9 mouse cellular contexts compared by ENCODE assay signal in the genomic region with DNA sequence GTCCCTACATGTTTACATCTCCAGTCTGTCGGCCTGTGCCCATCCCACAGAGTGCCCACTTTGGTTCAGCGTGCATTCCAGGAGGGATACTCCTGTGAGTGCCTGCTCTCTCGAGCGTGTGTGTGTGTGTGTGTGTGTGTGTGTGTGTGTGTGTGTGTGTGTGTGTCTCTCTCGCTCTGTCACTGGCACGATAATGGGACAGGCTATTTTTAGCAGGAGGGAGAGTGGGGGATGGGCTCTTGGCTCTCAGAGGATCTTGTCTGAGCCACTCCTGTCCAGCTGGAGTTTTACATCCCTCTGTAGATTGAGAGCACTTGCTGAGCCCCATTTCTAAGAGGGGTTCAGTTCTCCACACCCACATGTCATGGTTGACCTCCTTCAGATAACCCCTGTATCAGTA. TPM values are rescaled to one million over a fixed set of nuclear protein-coding genes. Genes with fewer than 3 reads are reported as not detected.
DNase-seq lines count a peak whose midpoint lies in the region; ATAC-seq and TF ChIP-seq lines count a peak whose summit lies in the region.
"Had no signal": no experiment of that assay in that cellular context is flagged by ENCODE, and none has a peak within 500 bp of the region (broad histone marks: within the 10 kb centered on the region; RNA-seq: fewer than 3 reads in every experiment).

No protein-coding gene starts in this region.

- 0 out of 2 replicates have a peak, but pooled peaks cover 2% of the 10 kb centered on the region for H3K4me1 ChIP-seq in hindbrain, embryonic 11.5 days (replicated peaks; ENCODE audit: control insufficient read depth, insufficient read depth, low read length)
- H3K4me1 ChIP-seq in hindbrain, embryonic 10.5 days (replicated peaks), result peaks cover 55% of the 10 kb centered on the region
- peaks cover 5% of the 10 kb centered on the region; the same call in 1 of the 2 replicates for H3K4me1 ChIP-seq in kidney, adult 2 months (ENCODE audit: control insufficient read depth, insufficient read depth, low read length)

- H3K9me3 ChIP-seq in hindbrain, embryonic 11.5 days (ENCODE audit: control insufficient read depth, low read length), result no peaks in the 10 kb centered on the region
- H3K9me3 ChIP-seq in hindbrain, embryonic 10.5 days, result no peaks in the 10 kb centered on the region; the same call in 1 of the 2 replicates

- H3K4me2 ChIP-seq in hindbrain, embryonic 11.5 days (replicated peaks; ENCODE audit: low read depth, low read length), result no peak overlapping the region

- H3K27ac ChIP-seq in hindbrain, embryonic 11.5 days (ENCODE audit: low read depth, low read length), result no peak overlapping the region
- no peak overlapping the region; the same call in 1 of the 2 replicates for H3K27ac ChIP-seq in hindbrain, embryonic 10.5 days
- H3K27ac ChIP-seq in kidney, adult 2 months (ENCODE audit: insufficient read depth, low read depth, low read length), result no peak overlapping the region

- peaks cover 14% of the 10 kb centered on the region for H3K36me3 ChIP-seq in hindbrain, embryonic 11.5 days (ENCODE audit: control insufficient read depth, insufficient read depth, low read length)
- H3K36me3 ChIP-seq in hindbrain, embryonic 10.5 days, result peaks cover 99% of the 10 kb centered on the region
- peaks cover 3% of the 10 kb centered on the region for H3K36me3 ChIP-seq in kidney, adult 2 months (ENCODE audit: control insufficient read depth, insufficient read depth, low read length)

- no peak for TF ChIP-seq CTCF in kidney, adult 2 months (conservative IDR thresholded peaks at IDR 0.05; ENCODE audit: insufficient read depth, insufficient read length, low read depth, low read length)

- H3K4me3 ChIP-seq in hindbrain, embryonic 11.5 days (ENCODE audit: low read depth, low read length), result no peak overlapping the region
- H3K4me3 ChIP-seq in hindbrain, embryonic 10.5 days, result no peak overlapping the region
- no peak overlapping the region for H3K4me3 ChIP-seq in kidney, adult 2 months (ENCODE audit: insufficient read depth, low read depth, low read length)

- 42% methylated on average over 5 of the region's 6 CpGs for WGBS in hindbrain, embryonic 11.5 days
- WGBS in hindbrain, embryonic 10.5 days, result 48% methylated on average over 6 of the region's 6 CpGs
- WGBS in kidney, adult 2 months, result 31% methylated on average over 5 of the region's 6 CpGs

- DNase-seq in hindbrain, embryonic 11.5 days (ENCODE audit: low spot score), result peak; percentile 36
- no peak for DNase-seq in hindbrain, embryonic 10.5 days (ENCODE audit: low spot score)
- DNase-seq in adipocyte (ENCODE audit: low spot score), result peak; percentile 73
- DNase-seq in gastrocnemius, adult 8-10 months (ENCODE audit: low spot score in 2 of 2), result peak; percentile 66 to 75
- peak; percentile 61 for DNase-seq in kidney, adult 2 months
- peak; percentile 83 for DNase-seq in skeletal muscle tissue, adult 2 months (ENCODE audit: low read depth, low spot score)
- no peak for DNase-seq in thymus, postnatal 0 days (ENCODE audit: low spot score)

- H3K9ac ChIP-seq in hindbrain, embryonic 11.5 days (ENCODE audit: low read depth, low read length), result no peak overlapping the region

- no peak for ATAC-seq in hindbrain, embryonic 11.5 days (ENCODE audit: low FRiP score)
- ATAC-seq in monocyte, adult 5-6 weeks (replicated peaks; ENCODE audit: insufficient number of reproducible peaks, low FRiP score, low TSS enrichment, poor library complexity, severe bottlenecking), result no peak

- no peak for TF ChIP-seq POLR2A in kidney, adult 2 months (IDR thresholded peaks at IDR 0.05; ENCODE audit: low read depth, low read length)

- H3K27me3 ChIP-seq in hindbrain, embryonic 11.5 days (ENCODE audit: control insufficient read depth, insufficient read depth, low read length), result no peaks in the 10 kb centered on the region
- 0 out of 2 replicates have a peak, but pooled peaks cover 2% of the 10 kb centered on the region for H3K27me3 ChIP-seq in hindbrain, embryonic 10.5 days (ENCODE audit: insufficient read depth, poor library complexity, severe bottlenecking)
- H3K27me3 ChIP-seq in kidney, adult 2 months (replicated peaks; ENCODE audit: control insufficient read depth, insufficient read depth, low read length), result no peaks in the 10 kb centered on the region

RNA-seq across cellular contexts. Expression of a gene that starts 6.6 kb away (rescaled TPM):
- 4.1 and 4.2 TPM in 2 replicates for polyA plus RNA-seq in hindbrain, embryonic 11.5 days (2014; fragmentation: Nextera tagmentation; extraction: Ambion mirVana)
- polyA plus RNA-seq in hindbrain, embryonic 10.5 days (2016; fragmentation: Nextera tagmentation; extraction: Ambion mirVana), result 2.1 and 2.2 TPM in 2 replicates
- 10 to 100 TPM; 45.5 to 63.7 (median 51.7) TPM for total RNA-seq in gastrocnemius, adult 8-10 months (2022)
- 36.6 and 40.4 TPM in 2 replicates for polyA plus RNA-seq in kidney, adult 2 months (2012; rRNA removed)
- polyA plus RNA-seq in thymus, postnatal 0 days (2015; fragmentation: Nextera tagmentation; extraction: Ambion mirVana), result 1.9 and 2.4 TPM in 2 replicates
- 34.4 to 77.7 TPM (median 40.4 TPM) in 3 replicates for total RNA-seq in monocyte, adult 5-6 weeks (2017)

RNA-seq across cellular contexts. Expression of a gene that starts 15.8 kb away (rescaled TPM):
- 11.8 and 14.8 TPM in 2 replicates for polyA plus RNA-seq in hindbrain, embryonic 11.5 days (2014; fragmentation: Nextera tagmentation; extraction: Ambion mirVana)
- 18.3 and 24.0 TPM in 2 replicates for polyA plus RNA-seq in hindbrain, embryonic 10.5 days (2016; fragmentation: Nextera tagmentation; extraction: Ambion mirVana)
- 100 to 1,000 TPM; 102 to 119 (median 105) TPM for total RNA-seq in gastrocnemius, adult 8-10 months (2022)
- polyA plus RNA-seq in kidney, adult 2 months (2012; rRNA removed), result 139 and 149 TPM in 2 replicates
- 35.0 and 40.4 TPM in 2 replicates for polyA plus RNA-seq in thymus, postnatal 0 days (2015; fragmentation: Nextera tagmentation; extraction: Ambion mirVana)
- total RNA-seq in monocyte, adult 5-6 weeks (2017), result 5.8 to 19.1 TPM (median 6.2 TPM) in 3 replicates

RNA-seq across cellular contexts. Expression of a gene that starts 30.5 kb away (rescaled TPM):
- polyA plus RNA-seq in hindbrain, embryonic 11.5 days (2014; fragmentation: Nextera tagmentation; extraction: Ambion mirVana), result 16.9 and 18.6 TPM in 2 replicates
- 15.6 and 17.0 TPM in 2 replicates for polyA plus RNA-seq in hindbrain, embryonic 10.5 days (2016; fragmentation: Nextera tagmentation; extraction: Ambion mirVana)
- total RNA-seq in gastrocnemius, adult 8-10 months (2022), result 1 to 10 TPM; 1.2 to 2.7 (median 1.5) TPM
- 53.9 and 56.5 TPM in 2 replicates for polyA plus RNA-seq in kidney, adult 2 months (2012; rRNA removed)
- polyA plus RNA-seq in thymus, postnatal 0 days (2015; fragmentation: Nextera tagmentation; extraction: Ambion mirVana), result 4.8 and 5.4 TPM in 2 replicates
- 0.85 to 4.5 TPM in 2 of 3 replicates, not detected in the other for total RNA-seq in monocyte, adult 5-6 weeks (2017)
- total RNA-seq: neutrophil, adult 5-6 weeks had no signal

RNA-seq across cellular contexts. Expression of a gene that starts 33.4 kb away (rescaled TPM):
- polyA plus RNA-seq in hindbrain, embryonic 11.5 days (2014; fragmentation: Nextera tagmentation; extraction: Ambion mirVana), result 468 and 507 TPM in 2 replicates
- 642 and 643 TPM in 2 replicates for polyA plus RNA-seq in hindbrain, embryonic 10.5 days (2016; fragmentation: Nextera tagmentation; extraction: Ambion mirVana)
- 100 to 1,000 TPM; 164 to 175 (median 171) TPM for total RNA-seq in gastrocnemius, adult 8-10 months (2022)
- 397 and 399 TPM in 2 replicates for polyA plus RNA-seq in kidney, adult 2 months (2012; rRNA removed)
- polyA plus RNA-seq in thymus, postnatal 0 days (2015; fragmentation: Nextera tagmentation; extraction: Ambion mirVana), result 711 and 747 TPM in 2 replicates
- 137 to 160 TPM (median 146 TPM) in 3 replicates for total RNA-seq in monocyte, adult 5-6 weeks (2017)

RNA-seq across cellular contexts. Expression of a gene that starts 40.3 kb away (rescaled TPM):
- polyA plus RNA-seq in hindbrain, embryonic 11.5 days (2014; fragmentation: Nextera tagmentation; extraction: Ambion mirVana), result 5.7 and 9.1 TPM in 2 replicates
- 13.4 and 14.3 TPM in 2 replicates for polyA plus RNA-seq in hindbrain, embryonic 10.5 days (2016; fragmentation: Nextera tagmentation; extraction: Ambion mirVana)
- total RNA-seq in gastrocnemius, adult 8-10 months (2022), result under 1 TPM; 0.39 to 0.92 (median 0.75) TPM
- polyA plus RNA-seq in kidney, adult 2 months (2012; rRNA removed), result 0.86 and 1.2 TPM in 2 replicates
- 1.8 and 2.2 TPM in 2 replicates for polyA plus RNA-seq in thymus, postnatal 0 days (2015; fragmentation: Nextera tagmentation; extraction: Ambion mirVana)
- 0.75 to 1.8 TPM (median 0.95 TPM) in 3 replicates for total RNA-seq in monocyte, adult 5-6 weeks (2017)

Comparison
In these comparisons a context has a peak if more than half of its experiments do, and no peak if none do; other contexts are left out.
1. DNase-seq: peak in hindbrain, embryonic 11.5 days (single experiment), adipocyte (single experiment), gastrocnemius, adult 8-10 months (2 of 2), kidney, adult 2 months (single experiment) and skeletal muscle tissue, adult 2 months (single experiment); none in hindbrain, embryonic 10.5 days (single experiment) and thymus, postnatal 0 days (single experiment).